Mouse (Mus musculus) cerebellum, adult 11-12 months (tissue): ENCODE measurements around the gene Stoml1.
"Not testable (repeated sequence)": the region's sequence is repeated elsewhere in the genome, so short reads cannot be mapped to it uniquely, and the experiment has no call there.

Experiments
- DNase-seq: peaks from one replicate; pipeline ENCODE4 v3.0.0; 2022

Stoml1 gene

GRCm38 (mm10) chr9:58242696-58243095 lies 10.3 kb upstream of the Stoml1 start:
- DNase-seq = no peak

DNA sequence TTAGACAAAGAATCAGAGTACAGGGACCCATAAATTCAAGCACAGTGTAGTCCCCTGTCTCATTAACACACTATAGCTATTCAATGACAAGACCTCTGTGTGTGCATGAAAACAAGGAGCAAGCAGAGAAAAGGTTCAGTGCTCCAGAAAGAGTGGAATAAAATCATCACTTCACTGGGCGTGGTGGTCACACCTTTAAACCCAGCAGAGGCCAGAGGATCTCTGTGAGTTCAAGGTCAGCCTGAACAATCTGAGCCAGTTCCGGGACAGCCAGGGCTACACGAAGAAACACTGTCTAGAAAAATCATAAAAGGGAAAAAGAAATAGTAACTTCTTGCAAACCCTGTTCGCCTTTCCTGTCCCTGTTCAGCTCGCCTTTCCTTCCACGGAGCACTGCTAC lies 9.3 kb upstream of the Stoml1 start:
- DNase-seq = no peak

DNA sequence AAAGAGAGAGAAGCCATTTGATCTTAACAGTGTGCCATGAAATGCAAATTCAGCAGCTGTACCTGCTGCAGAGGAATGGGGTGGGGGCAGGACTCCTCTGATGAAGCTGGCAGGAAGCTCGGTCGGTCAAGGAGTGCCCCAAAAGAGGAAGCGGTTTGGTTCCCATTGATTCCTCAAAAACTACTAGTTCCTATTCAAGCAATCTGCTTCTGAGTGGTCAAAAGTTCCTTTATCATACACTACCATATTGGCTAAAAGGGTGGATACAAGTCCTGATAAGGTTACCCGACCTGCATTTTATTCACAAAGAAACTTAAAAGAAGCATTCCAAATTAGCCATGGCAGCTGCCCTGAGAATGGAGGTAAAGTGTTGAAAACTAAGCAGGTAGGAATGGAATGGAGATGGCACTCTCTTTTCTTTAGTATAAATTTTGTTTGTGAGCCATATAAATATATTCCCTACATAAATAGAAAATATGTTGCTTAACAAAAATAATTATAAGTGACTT lies 6.8 kb upstream of the Stoml1 start:
- no peak for DNase-seq

GRCm38 (mm10) chr9:58247064-58247759 lies 5.8 kb upstream of the Stoml1 start:
- peak; percentile 76 for DNase-seq

DNA sequence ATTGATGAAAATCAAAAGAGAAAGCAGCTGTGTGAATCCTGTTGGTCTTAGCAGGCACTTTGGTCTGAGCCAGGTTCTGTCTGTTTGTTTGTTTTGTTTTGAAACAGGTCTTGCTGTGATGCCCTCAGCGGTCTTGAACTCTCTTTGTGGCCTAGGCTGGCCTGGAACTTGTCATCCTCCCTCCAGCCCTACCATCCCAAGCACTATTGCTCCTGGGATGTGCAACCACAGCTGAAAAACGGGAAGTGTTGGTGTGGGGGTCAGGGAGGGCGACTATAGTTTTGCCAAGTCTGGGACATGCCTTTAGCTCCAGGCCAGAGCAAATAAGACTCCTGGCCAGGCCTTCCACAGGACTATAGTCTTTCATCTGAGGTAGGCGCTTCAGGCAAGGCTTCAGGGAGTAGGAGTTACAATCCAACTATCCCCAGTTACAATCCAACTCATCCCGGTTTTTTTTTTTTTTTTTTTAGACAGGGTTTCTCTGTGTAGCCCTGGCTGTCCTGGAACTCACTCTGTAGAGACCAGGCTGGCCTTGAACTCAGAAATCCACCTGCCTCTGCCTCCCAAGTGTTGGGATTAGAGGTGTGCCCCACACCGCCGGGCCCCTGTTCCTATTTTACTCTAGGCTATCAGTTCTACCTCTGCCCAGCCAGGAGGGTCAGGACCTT lies 4.1 kb upstream of the Stoml1 start:
- no peak for DNase-seq

DNA sequence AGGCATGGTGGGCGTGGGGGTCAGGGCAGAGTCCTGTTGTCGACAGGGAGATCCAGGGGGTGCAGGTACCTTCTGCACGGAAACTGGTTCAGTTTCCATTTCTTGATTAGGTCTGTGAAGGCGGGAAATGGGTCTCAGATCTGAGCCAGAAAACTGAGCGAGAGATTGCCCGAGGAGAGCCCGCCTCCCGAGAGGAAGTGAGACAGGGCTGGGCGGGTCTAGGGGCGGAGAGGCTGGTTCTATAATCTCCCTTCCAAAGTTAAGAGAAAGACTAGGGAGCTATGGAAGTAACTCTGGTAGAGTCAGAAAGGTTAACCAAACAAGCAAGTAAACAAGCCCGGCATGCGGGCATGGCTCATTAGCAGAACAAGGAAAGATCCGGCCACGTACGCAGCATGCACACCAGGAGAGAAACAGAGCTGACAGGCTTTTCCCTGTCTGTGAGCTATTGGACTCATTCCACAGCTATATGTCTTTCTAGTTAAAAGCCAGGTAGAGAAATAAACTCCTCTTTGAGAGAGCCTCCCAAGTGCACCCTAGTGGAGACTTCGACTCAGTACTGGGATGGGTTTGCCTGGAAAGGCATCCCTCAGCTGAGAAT lies 3.3 kb upstream of the Stoml1 start, which contains the start of gene Pml:
Pml (minus strand) TSS at position 195 of the 601 bp plus-strand sequence.
- DNase-seq = peak; percentile 57

GRCm38 (mm10) chr9:58250322-58250721 lies 2.6 kb upstream of the Stoml1 start:
- no peak for DNase-seq

DNA sequence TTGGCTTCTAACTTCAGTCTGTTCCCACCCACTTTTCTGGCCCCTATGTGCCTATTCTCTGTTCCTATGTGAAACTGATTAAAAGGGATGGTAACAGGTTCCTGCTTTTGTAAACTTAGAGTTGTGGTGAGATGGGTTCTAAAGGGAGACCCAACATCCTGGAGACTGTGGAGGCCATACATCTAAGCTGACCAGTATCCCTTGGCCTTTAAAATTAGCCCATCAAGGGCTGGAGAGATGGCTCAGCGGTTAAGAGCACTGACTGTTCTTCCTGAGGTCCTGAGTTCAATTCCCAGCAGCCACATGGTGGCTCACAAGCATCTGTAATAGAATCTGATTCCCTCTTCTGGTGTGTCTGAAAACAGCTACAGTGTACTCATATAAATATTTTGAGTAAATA lies 2.2 kb upstream of the Stoml1 start:
- not testable (repeated sequence) for DNase-seq

GRCm38 (mm10) chr9:58253805-58254122 lies 800 bp downstream of the Stoml1 start:
- DNase-seq = not testable (repeated sequence)

- no peak for DNase-seq
Measured at GRCm38 (mm10) chr9:58255105-58255504, 2.1 kb downstream of the Stoml1 start.

- DNase-seq = no peak
Measured at GRCm38 (mm10) chr9:58255704-58256685, 3.0 kb downstream of the Stoml1 start.

DNA sequence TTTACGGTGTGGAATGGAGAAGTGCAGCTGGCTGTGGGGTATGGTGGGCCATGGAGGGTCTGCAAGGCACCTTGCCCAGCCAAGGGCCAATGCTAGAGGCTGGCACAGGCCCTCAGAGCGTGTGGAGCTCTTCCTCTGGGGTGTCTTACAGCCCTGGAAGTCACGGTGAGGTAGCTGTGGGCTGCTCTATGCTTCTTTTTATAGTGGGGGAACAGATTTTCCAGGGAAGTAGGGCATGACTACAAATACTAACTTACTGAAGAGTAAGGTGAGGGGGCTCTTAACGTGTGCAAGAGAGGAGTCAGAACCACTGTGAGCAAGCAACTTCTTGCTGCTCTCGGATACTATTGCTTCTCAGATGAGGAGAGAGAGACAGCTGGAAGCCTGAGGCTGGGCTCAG lies 9.5 kb downstream of the Stoml1 start:
- no peak for DNase-seq

GRCm38 (mm10) chr9:58265368-58265767 lies 12.4 kb downstream of the Stoml1 start:
- DNase-seq = no peak

GRCm38 (mm10) chr9:58266571-58267011 lies 13.6 kb downstream of the Stoml1 start:
- DNase-seq = no peak

- no peak for DNase-seq
Measured at GRCm38 (mm10) chr9:58267046-58267445, 14.1 kb downstream of the Stoml1 start.

GRCm38 (mm10) chr9:58268384-58269313 lies 15.7 kb downstream of the Stoml1 start:
- DNase-seq = no peak

- no peak for DNase-seq
Measured at GRCm38 (mm10) chr9:58270081-58270480, 17.1 kb downstream of the Stoml1 start.

DNA sequence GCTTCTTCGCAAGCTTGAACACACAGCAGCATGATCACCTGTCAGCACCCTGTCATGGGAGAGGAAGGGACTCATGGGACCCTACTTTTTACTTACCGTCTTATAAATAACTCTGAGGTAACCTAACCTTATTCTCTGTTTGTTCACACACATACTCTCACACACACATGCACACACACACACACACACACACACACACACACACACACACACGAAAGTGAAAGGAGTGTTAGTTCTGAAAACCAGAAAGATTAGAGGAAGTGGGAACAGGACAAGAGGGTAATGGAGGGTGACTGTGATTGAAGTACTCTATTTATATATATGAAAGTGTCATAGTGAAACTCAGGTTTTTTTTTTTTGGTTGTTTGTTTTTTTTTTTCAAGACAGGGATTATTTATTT lies 18.1 kb downstream of the Stoml1 start:
- no peak for DNase-seq

- not testable (repeated sequence) for DNase-seq
Measured at GRCm38 (mm10) chr9:58271551-58271950, 18.6 kb downstream of the Stoml1 start.

DNA sequence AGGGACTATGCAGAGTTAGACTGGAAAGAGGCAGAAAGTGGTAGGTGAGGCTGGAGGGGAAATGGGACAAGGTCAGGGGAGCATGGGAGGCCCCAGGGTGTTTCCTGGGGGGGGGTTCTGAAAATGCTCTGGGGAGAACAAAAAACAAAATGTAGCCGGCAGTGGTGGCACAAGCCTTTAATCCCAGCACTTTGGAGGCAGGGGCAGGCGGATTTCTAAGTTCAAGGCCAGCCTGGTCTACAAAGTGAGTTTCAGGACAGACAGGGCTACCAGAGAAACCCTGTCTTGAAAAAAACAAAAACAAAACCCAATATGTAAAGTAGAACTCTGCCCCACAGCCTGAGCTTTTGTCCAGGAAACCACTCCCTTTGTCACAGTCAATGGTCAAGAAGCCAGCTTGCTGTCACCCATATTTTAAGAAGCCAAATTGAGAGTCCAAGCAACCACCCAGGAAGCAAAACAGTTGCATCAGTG lies 19.1 kb downstream of the Stoml1 start:
- no peak for DNase-seq

GRCm38 (mm10) chr9:58272855-58273254 lies 19.9 kb downstream of the Stoml1 start:
- DNase-seq = no peak
